21 mouse cellular contexts compared by ENCODE assay signal in genomic region chr2:151636015-151636402, GRCm38 (mm10). TPM values are rescaled to one million over a fixed set of nuclear protein-coding genes. Genes with fewer than 3 reads are reported as not detected.
"Had no signal": no experiment of that assay in that cellular context is flagged by ENCODE, and none has a peak within 500 bp of the region (broad histone marks: within the 10 kb centered on the region; RNA-seq: fewer than 3 reads in every experiment).

No protein-coding gene starts in this region.

- H3K4me3 ChIP-seq: lung, embryonic 15.5 days; megakaryocyte, embryonic 14.5 days; midbrain, embryonic 13.5 days; midbrain, embryonic 15.5 days; neural tube, embryonic 12.5 days; stomach, embryonic 15.5 days had no signal

- H3K27ac ChIP-seq: lung, embryonic 15.5 days; macrophage; midbrain, embryonic 13.5 days; midbrain, embryonic 15.5 days; neural tube, embryonic 12.5 days; stomach, embryonic 15.5 days; stomach, postnatal 0 days had no signal

- DNase-seq: lung, adult 18-20 months; lung, postnatal 14 days; lung, postnatal 36 days; right cerebral cortex, postnatal 14 days; thymus, adult 2 months; thymus, postnatal 25 days; thymus, postnatal 4 days had no signal

- H3K9me3 ChIP-seq: lung, embryonic 15.5 days; midbrain, embryonic 13.5 days; midbrain, embryonic 15.5 days; neural tube, embryonic 12.5 days; stomach, embryonic 15.5 days had no signal

- H3K9ac ChIP-seq: lung, embryonic 15.5 days; midbrain, embryonic 13.5 days; midbrain, embryonic 15.5 days; neural tube, embryonic 12.5 days; stomach, embryonic 15.5 days had no signal

- H3K4me2 ChIP-seq: lung, embryonic 15.5 days; midbrain, embryonic 11.5 days; midbrain, embryonic 13.5 days; midbrain, embryonic 15.5 days; neural tube, embryonic 12.5 days; stomach, embryonic 15.5 days had no signal

- ATAC-seq: lung, postnatal 0 days; midbrain, embryonic 13.5 days; midbrain, embryonic 15.5 days had no signal

- H3K27me3 ChIP-seq: midbrain, embryonic 15.5 days had no signal

- H3K36me3 ChIP-seq: lung, embryonic 15.5 days; midbrain, embryonic 13.5 days; midbrain, embryonic 15.5 days; neural tube, embryonic 12.5 days; stomach, embryonic 15.5 days had no signal

RNA-seq across cellular contexts. Expression of gene Snph, which starts 3.6 kb away (rescaled TPM):
- total RNA-seq: monocyte, adult 5-6 weeks; neutrophil, adult 5-6 weeks had no signal
- polyA plus RNA-seq: macrophage had no signal

RNA-seq across cellular contexts. Expression of gene Rad21l, which starts 32.3 kb away (rescaled TPM):
- total RNA-seq: monocyte, adult 5-6 weeks; neutrophil, adult 5-6 weeks had no signal
- polyA plus RNA-seq: lung, postnatal 0 days; macrophage; midbrain, embryonic 11.5 days; midbrain, embryonic 13.5 days; spleen, adult 2 months; stomach, embryonic 15.5 days; stomach, postnatal 0 days; thymus, adult 2 months; urinary bladder, adult 2 months had no signal
